Mouse (Mus musculus) lung, adult 18-20 months (tissue): ENCODE measurements around the gene Fscn2.

Experiments
- DNase-seq, 2 experiments: peaks; one replicate each; pipeline ENCODE4 v3.0.0; 2022; ENCODE audit warnings: mixed read lengths in 2 of 2

Gene Fscn2

DNA sequence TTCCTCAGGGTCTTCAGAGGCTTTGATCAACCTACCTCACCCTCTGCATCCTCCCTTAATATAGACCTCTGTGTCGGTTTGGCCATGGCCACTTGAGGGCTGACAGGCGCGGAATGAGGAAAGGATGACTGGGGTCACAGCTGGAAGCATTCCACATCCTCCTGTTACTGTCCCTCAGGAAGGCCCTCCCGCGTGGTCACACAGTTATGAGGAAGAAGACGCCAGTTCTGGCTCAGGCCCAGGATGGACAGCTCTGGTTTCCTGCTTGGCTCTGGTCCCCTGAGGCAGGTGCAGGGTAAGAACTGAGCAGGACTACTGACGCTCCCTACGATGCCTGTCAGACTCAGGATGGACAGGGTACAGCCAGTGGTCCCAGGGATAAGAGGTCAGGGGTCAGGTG lies 1.3 kb upstream of the Fscn2 start:
- DNase-seq = peak in 1 of 2 experiments; percentile 60

DNA sequence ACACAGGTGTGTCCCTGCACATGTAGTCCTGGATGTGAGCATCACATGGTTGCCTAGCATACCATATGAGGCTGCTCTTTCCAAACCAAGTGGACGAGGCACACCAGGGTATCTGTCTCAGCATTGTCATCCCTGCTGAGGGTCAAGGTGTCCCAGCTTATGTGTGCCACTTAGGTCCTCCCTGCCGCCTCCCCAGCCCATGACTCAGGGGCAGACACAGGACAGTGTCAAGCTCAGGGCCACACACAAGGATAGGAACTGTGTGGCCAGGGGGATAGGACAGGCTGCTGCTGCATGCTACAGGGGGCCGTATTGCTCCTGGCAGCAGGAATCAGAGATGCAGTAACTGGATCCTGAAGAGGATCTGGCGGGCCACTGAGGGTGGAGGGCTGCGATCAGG lies 579 bp upstream of the Fscn2 start:
- no peak for DNase-seq

DNA sequence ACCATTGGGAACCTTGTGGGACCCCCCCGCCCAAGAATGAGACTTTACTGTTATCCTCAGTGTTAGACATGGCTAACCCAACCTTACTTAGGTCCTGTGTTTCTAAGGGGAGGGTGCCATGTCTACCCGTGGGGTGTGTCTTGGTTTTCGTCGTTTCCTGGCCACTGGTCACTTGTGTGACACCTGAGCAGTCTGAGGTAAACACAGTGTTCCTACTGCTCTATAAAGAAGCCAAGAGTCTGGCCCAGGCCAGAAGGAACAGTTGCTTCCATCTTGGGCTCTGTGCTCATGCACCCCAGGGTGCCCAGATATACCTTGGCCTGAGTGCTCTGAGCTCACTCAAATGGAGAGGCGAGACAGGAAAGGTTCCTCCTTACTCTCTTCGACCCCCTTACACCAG lies 1.6 kb downstream of the Fscn2 start:
- DNase-seq = no peak

DNA sequence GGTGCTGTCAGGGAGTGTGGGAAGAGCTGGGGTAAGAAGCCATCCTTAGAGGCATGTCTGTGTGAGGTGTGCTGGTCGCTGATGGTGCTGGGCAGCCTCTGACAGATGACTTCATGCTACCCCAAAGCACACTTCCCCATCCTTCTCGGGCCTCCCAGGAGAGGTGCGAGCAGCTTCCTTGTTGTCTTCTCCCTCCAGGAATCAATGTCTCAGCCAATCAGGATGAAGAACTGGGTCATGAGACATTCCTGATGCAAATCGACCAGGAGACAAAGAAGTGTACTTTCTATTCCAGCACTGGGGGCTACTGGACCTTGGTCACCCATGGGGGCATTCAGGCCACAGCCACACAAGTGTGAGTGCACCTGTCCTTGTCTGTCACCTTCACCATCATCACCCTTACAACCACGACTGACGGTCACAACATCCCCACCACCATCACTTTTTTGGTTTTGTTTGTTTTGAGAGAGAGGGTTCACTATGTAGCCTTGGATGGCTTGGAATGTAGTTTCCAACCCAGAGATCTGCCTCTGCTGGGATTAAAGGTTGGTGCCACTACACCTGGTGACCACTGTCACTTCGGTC lies 5.2 kb downstream of the Fscn2 start:
- DNase-seq = no peak

- peak; percentile 70 to 76 for DNase-seq
Observed at GRCm38 (mm10) chr11:120369656-120370055, 8.3 kb downstream of the Fscn2 start.

GRCm38 (mm10) chr11:120373025-120373424 lies 11.7 kb downstream of the Fscn2 start:
- DNase-seq = peak in 1 of 2 experiments; percentile 43

- DNase-seq = peak; percentile 66 to 70
Observed at GRCm38 (mm10) chr11:120373820-120374586, 12.7 kb downstream of the Fscn2 start.

DNA sequence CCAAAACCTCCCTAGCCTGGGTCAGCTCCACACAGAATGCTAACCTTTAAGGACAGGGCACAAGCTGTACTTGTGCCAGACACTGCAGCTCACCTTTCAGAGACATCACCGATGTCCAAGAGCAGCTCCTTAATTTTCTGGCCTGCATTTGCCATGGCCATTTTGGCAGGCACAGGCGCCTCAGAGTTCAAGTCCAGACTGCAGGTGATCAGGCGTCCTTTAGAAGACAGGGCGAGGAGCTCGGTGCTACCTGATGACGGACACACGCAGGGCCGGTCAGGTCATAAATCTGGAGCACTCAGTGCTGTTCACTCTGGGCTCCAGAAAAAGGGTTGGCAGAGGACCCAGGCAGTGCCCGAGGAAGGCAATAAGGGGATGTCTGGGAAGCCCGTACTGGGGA lies 14.0 kb downstream of the Fscn2 start:
- no peak for DNase-seq

DNA sequence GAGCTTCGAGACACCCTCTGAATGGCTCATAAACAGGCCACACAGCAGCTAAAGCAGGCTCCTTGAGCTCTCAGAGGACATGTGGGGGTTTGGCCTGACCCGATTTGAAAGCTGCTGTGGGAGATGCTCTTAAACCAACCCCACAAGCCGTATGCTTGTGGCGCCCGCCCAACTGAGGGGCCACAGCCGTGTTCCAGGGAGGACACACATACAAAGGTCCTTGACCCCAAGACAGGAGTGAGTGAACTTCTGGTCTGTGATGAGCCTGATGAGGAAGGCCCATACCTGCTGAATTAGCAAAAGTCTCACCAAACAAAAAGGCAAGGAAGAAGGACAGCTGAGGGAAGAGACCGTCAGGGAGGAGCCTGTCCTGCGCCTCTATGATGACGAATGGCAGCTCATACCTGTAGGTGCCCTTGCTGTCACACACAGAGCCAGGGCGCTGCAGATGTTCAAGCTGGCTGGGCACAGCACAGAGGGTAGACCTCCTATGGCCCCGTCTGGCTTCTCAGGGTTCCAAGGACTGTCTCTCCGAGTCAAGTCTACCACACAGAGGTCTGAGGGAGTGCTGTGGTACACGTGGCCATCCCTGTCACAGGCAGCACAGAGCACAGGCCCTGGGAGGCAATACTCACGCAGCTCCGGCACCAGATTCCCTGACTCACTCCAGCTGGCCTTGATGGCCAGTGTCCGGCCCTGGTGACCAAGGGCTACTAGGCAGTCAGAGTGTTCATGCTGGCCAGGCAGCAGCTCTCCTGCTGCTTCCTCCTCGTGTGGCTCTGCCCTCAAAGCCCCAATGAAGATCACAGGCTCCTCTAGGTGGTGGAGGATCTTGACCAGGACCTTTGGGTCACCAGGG lies 15.2 kb downstream of the Fscn2 start:
- DNase-seq = no peak

DNA sequence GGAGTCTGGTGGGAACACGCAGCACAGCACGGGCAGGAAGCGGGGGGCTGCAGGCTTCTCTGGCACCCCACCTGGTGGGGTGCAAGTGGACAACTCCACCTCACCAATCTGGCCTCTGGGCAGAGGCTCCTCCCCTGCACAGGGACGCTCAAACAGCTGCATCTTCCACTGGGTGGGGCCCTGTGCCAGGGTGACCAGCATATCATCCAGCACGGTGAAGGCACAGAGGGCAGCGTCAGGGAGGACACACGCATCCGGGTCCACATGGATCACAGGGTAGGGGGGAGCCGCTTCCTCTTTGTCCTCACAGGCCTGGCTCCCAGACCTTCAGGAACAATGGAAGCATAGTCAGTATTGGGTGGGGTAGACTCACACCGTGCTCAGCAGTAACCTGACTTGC lies 16.0 kb downstream of the Fscn2 start:
- no peak for DNase-seq

DNA sequence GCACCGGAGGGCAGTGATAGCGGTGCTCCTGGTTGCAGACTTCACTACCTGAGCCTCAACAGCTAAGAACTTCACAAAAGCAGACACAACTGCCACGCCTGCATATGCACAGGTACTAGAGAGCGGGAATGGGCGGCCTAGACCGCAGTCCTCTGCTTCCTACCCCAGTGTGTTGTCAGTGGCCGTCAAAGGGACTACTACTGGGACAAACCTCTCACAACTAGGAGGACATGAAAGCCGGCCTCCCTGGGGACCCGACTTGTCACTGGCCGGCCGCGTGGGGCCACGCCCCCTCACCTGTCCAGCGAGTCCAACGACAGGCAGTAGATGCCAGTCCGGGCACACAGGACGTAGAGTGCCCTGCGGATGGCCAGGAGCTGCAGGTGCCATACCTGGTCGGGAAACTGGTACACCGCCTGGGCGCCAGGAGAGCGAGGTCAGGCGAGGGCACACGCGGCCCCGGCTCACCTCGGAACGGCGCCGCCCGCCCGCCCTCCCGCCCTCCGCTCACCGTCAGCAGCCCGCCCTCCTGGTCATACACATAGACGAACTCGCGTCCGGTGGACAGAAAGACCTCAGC lies 16.8 kb downstream of the Fscn2 start:
- peak; percentile 66 to 76 for DNase-seq

DNA sequence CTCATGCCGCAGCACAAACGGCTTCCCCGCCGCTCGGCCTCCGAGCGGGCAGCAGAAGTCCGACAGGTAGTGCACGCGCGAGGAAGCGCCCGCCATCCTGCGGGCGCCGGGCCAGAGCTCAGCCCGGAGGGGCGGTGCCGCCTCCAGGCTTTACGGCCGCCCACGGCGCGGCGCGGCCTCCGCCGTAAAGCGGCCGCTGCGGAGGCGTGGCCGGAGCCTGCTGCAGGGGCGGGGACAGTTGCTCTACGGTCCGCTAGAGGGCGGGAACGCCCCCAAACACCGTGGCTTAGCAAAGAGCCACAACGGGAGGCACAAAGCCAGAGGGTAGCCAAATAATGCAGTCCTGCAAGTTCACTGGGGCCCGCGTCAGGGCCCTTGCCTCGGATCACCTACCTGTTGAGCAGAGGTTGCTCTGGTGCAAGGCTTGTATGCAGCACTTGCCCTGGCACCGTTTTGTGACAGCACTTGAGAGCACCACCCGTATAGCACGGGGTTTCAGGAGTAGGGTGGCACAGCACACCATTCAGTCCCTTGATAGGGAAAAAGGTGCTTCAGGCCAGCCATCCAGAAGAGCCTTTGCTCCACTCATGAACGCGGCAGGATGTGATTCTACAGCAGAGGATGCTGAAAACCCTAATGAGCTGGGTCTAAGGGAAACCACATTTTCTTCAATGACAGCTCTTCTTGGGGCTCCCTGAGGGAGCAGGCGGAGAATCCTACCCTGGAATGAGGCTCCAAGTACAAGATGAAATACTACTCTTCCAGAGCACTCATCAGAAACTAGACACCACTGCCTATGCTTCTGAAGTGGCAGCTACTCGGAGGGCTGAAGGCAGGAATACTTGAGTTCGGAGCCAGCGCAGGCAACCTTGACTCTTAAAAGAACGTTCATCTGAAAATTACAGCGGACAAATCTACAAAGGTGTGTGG lies 17.5 kb downstream of the Fscn2 start, which contains the start of gene Faap100:
Gene Faap100, minus strand, starts transcription at position 154 of the 930 bp plus-strand sequence.
- DNase-seq = peak; percentile 91 to 94

DNA sequence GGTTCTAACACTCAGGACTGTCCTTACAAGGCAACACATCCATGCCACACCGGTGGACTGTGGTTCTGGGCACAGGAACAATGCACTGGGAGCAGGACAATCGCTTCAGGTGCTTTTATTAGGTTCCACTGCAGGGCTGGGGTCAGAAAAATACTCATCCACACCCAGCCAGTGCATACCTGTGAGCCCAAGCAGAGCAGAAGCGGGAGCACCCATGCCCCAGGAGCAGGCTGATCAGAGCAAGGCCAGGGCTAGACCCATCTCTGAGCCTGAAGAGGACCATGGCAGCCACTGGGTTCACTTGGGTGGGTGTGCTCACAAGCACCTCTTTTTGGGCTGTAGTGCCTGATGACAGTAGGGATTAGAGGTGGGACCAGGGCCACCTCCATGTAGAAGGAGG lies 18.9 kb downstream of the Fscn2 start:
- DNase-seq = no peak

DNA sequence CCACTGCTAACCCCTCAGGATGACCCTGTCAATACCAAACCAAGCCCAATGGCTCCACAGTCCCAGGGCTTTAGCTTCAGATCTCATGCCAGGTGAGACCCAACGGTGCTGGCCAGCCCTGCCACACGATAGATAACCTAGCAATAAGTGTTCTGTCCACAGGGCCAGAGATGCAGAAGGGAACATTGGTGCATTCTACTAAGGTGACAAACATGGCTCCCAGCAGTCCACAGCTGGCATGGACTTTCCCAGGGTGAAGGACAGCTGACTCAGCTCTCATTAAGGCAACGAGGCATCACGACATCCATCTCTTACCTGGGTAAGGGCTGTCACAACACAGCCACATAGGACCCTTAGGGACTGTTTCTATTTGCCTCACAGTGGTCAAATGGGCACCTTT lies 19.8 kb downstream of the Fscn2 start:
- DNase-seq = no peak

DNA sequence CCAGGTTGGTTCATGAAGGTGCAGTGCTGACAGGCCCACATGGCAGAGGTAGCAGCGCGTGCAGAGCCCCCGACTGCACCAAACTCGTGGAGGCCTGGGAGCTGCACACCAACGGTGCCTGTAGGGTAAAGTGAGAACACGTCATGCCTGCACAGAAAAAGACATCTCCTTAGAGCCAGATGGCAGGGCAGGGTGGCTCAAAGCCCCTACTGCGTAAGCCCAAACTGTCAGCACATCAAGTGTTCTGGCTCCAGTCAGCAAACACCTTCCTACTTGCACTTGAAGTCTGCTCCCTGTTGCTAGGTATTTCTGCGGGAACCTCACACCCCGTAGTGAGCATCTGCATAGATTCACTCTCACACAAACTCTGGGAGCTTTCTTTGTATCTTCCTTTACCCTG lies 21.2 kb downstream of the Fscn2 start:
- DNase-seq = no peak

- no peak for DNase-seq
Observed at GRCm38 (mm10) chr11:120386632-120387031, 25.3 kb downstream of the Fscn2 start.

DNA sequence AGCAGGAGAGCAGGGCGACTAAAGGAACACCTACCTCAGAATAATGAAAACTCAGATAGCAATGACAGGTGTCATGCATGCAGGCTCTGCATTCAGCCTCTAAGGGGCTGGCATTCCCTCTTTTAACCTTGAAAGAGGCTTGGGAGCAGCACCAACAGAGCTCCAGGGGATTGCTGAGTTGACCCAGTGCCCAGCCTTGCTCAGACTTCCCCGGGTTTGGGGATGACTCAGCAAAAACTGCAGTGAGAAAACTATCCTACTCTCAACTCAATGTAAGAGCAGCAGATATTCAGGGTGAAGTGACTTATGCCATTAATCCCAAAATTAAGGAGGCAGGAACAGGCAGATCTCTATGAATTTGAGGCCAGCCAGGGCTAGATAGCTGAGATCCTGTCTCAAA lies 25.8 kb downstream of the Fscn2 start:
- no peak for DNase-seq

- DNase-seq = no peak
Observed at GRCm38 (mm10) chr11:120388580-120388979, 27.2 kb downstream of the Fscn2 start.

GRCm38 (mm10) chr11:120395661-120396060 lies 34.3 kb downstream of the Fscn2 start:
- no peak for DNase-seq

- DNase-seq = no peak
Observed at GRCm38 (mm10) chr11:120397602-120398001, 36.3 kb downstream of the Fscn2 start.

DNA sequence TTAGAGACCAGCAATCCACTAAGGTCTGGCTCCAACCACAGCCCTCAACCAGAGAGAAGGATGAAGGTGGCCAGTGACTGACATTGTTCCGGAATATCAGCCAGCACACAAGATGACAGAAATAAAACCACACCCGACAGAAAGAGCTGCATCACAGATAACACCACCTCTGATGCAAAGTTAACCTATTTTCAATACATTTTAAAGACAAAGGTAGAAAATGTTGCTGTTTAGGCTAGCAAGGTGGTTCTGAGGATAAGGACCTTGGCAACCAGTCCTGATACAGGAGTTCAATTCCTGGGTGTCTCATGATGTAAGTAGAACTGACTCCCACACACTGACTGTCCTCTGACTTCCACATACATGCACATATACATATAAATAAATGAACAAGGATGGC lies 38.0 kb downstream of the Fscn2 start:
- DNase-seq = no peak

- DNase-seq = no peak
Observed at GRCm38 (mm10) chr11:120404814-120405213, 43.5 kb downstream of the Fscn2 start.
